Comparison of ENCODE assay signal across 11 mouse cellular contexts in genomic region chr3:52766841-52767240, GRCm38 (mm10).
DNase-seq lines count a peak whose midpoint lies in the region; ATAC-seq lines count a peak whose summit lies in the region.
"Had no signal": no experiment of that assay in that cellular context is flagged by ENCODE, and none has a peak within 500 bp of the region (broad histone marks: within the 10 kb centered on the region; RNA-seq: fewer than 3 reads in every experiment).

No protein-coding gene starts in this region.

- H3K9ac ChIP-seq in forebrain, embryonic 16.5 days (replicated peaks; ENCODE audit: low read depth, low read length), result no peak overlapping the region
- H3K9ac ChIP-seq in neural tube, embryonic 15.5 days (replicated peaks), result no peak overlapping the region
- H3K9ac ChIP-seq: limb, embryonic 15.5 days; lung, embryonic 15.5 days had no signal

- H3K4me1 ChIP-seq in forebrain, embryonic 16.5 days (replicated peaks; ENCODE audit: control insufficient read depth, insufficient read depth, low read length), result peaks cover 19% of the 10 kb centered on the region
- H3K4me1 ChIP-seq in neural tube, embryonic 15.5 days, result no peaks in the 10 kb centered on the region

- no peak overlapping the region for H3K4me2 ChIP-seq in forebrain, embryonic 16.5 days (ENCODE audit: low read length)
- H3K4me2 ChIP-seq in neural tube, embryonic 15.5 days, result no peak overlapping the region
- H3K4me2 ChIP-seq: limb, embryonic 15.5 days; lung, embryonic 15.5 days had no signal

- peak; percentile 34 for DNase-seq in gastrocnemius, adult 18-20 months (ENCODE audit: low spot score)
- no peak for DNase-seq in gastrocnemius, postnatal 10 days
- peak; percentile 31 for DNase-seq in right cerebral cortex, adult 18-20 months
- DNase-seq in right cerebral cortex, postnatal 14 days, result no peak
- peak; percentile 12 for DNase-seq in left cerebral cortex, postnatal 4 days
- no peak for DNase-seq in retina, postnatal 1 day

- no peaks in the 10 kb centered on the region for H3K27me3 ChIP-seq in forebrain, embryonic 16.5 days (replicated peaks; ENCODE audit: control insufficient read depth, insufficient read depth, low read length)
- H3K27me3 ChIP-seq in neural tube, embryonic 15.5 days (replicated peaks), result no peaks in the 10 kb centered on the region
- H3K27me3 ChIP-seq: CH12.LX; limb, embryonic 15.5 days; lung, embryonic 15.5 days had no signal

- peak; percentile 87 for ATAC-seq in forebrain, embryonic 16.5 days
- no peak for ATAC-seq in neural tube, embryonic 15.5 days (ENCODE audit: low FRiP score)

- H3K36me3 ChIP-seq in forebrain, embryonic 16.5 days (ENCODE audit: control insufficient read depth, insufficient read depth), result no peaks in the 10 kb centered on the region
- no peaks in the 10 kb centered on the region for H3K36me3 ChIP-seq in neural tube, embryonic 15.5 days
- H3K36me3 ChIP-seq: limb, embryonic 15.5 days; lung, embryonic 15.5 days had no signal

- no peak overlapping the region for H3K4me3 ChIP-seq in forebrain, embryonic 16.5 days (replicated peaks; ENCODE audit: low read length)
- H3K4me3 ChIP-seq in neural tube, embryonic 15.5 days (replicated peaks), result no peak overlapping the region
- H3K4me3 ChIP-seq: limb, embryonic 15.5 days; lung, embryonic 15.5 days had no signal

- H3K27ac ChIP-seq in forebrain, embryonic 16.5 days (ENCODE audit: low read length), result peak overlapping the region; percentile 22; the same call in 1 of the 2 replicates
- H3K27ac ChIP-seq in neural tube, embryonic 15.5 days (replicated peaks), result no peak overlapping the region
- H3K27ac ChIP-seq: limb, embryonic 15.5 days; lung, embryonic 15.5 days had no signal

- intact Hi-C loops in left cerebral cortex, postnatal 4 days (cut with DNase I), result no loop called here

- WGBS in forebrain, embryonic 16.5 days, result 11% methylated on average over 5 of the region's 5 CpGs
- 56% methylated on average over 5 of the region's 5 CpGs for WGBS in neural tube, embryonic 15.5 days

- H3K9me3 ChIP-seq in forebrain, embryonic 16.5 days (ENCODE audit: control insufficient read depth, low read length), result no peaks in the 10 kb centered on the region
- no peaks in the 10 kb centered on the region for H3K9me3 ChIP-seq in neural tube, embryonic 15.5 days (replicated peaks)
- H3K9me3 ChIP-seq: limb, embryonic 15.5 days; lung, embryonic 15.5 days had no signal

Comparison
In these comparisons a context has a peak if more than half of its experiments do, and no peak if none do; other contexts are left out.
1. DNase-seq: peak in gastrocnemius, adult 18-20 months (single experiment), right cerebral cortex, adult 18-20 months (single experiment) and left cerebral cortex, postnatal 4 days (single experiment); none in gastrocnemius, postnatal 10 days (single experiment), right cerebral cortex, postnatal 14 days (single experiment) and retina, postnatal 1 day (single experiment).